Mouse (Mus musculus): ENCODE measurements around the gene 2010300C02Rik. TPM values are rescaled to one million over a fixed set of nuclear protein-coding genes. Genes with fewer than 3 reads are reported as not detected.

The 2010300C02Rik gene
- polyA plus RNA-seq, 1 experiment from 2014 or later, result 7.5 TPM

DNA sequence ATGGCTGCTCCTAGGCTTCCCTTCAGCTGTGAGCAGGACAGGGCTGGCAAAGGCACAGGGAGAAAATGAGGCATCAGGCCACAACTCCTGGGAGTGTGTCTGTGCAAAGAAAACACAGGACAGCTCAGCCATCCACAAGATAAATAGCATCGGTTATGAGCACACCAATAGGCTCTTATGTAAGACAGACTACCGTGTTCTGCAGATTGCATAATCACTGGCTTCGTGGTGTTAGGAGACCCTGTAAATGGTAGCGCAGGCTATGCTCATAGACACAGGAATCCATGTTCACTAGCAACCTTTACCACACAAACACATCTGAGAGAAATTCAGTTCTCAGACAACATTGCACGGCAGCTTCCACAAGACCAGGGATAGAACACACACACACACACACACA is 56.3 kb downstream of the 2010300C02Rik start:
- TF ChIP-seq EP300 (optimal IDR thresholded peaks at IDR 0.05), result no peak
- no peak overlapping the region for H3K4me2 ChIP-seq (replicated peaks; ENCODE audit: low read depth)
- H3K9ac ChIP-seq (ENCODE audit: low read length), result no peak overlapping the region
- no peak for ATAC-seq (ENCODE audit: low FRiP score, low TSS enrichment)
- H3K4me3 ChIP-seq (ENCODE audit: low read depth, low read length), result no peak overlapping the region
- H3K27ac ChIP-seq (replicated peaks), result no peak overlapping the region
- H3K27me3 ChIP-seq (ENCODE audit: control insufficient read depth, insufficient read depth, low read length), result no peaks in the 10 kb centered on the region
- DNase-seq (ENCODE audit: low spot score), result no peak
- no peaks in the 10 kb centered on the region for H3K36me3 ChIP-seq (ENCODE audit: control insufficient read depth, insufficient read depth, low read length)
- no peaks in the 10 kb centered on the region for H3K9me3 ChIP-seq (ENCODE audit: control insufficient read depth, low read length)
- no peaks in the 10 kb centered on the region for H3K4me1 ChIP-seq (replicated peaks; ENCODE audit: control insufficient read depth, insufficient read depth)
- WGBS, result 54% methylated on average over 5 of the region's 5 CpGs

GRCm38 (mm10) chr1:37656017-37656416 is 63.9 kb downstream of the 2010300C02Rik start:
- Histone ChIP-seq H3K27ac (replicated peaks) (no peak overlapping the region), H3K9ac (ENCODE audit: low read length) (no peak overlapping the region), H3K4me1 (replicated peaks; ENCODE audit: control insufficient read depth, insufficient read depth) (no peaks in the 10 kb centered on the region), H3K4me3 (ENCODE audit: low read depth, low read length) (no peak overlapping the region), H3K36me3 (ENCODE audit: control insufficient read depth, insufficient read depth, low read length) (no peaks in the 10 kb centered on the region), H3K27me3 (ENCODE audit: control insufficient read depth, insufficient read depth, low read length) (no peaks in the 10 kb centered on the region), H3K4me2 (replicated peaks; ENCODE audit: low read depth) (no peak overlapping the region), H3K9me3 (ENCODE audit: control insufficient read depth, low read length) (no peaks in the 10 kb centered on the region)
- DNase-seq (ENCODE audit: low spot score) (no peak), ATAC-seq (ENCODE audit: low FRiP score, low TSS enrichment) (peak; percentile 90)
- 88% methylated on average over 2 of the region's 2 CpGs for WGBS
- TF ChIP-seq CTCF (IDR thresholded peaks at IDR 0.05; ENCODE audit: low read depth) (no peak), EP300 (optimal IDR thresholded peaks at IDR 0.05) (no peak)

DNA sequence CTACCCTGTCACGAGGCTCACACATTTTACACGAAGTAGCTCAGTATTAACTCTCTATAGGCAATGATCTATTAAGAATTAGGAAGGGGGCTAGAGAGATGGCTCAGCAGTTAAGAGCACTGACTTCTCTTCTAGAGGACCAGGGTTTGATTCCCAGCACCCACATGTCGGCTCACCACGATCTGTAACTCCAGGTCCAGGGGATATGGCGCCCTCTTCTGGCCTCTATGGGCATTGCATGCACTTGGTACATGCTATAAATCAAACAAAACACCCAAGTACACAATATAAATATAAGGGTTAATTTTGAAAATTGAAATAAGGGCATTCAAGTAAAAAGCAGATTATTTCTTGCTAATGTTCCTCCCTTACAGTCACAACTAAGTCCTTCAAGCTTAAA is 65.9 kb downstream of the 2010300C02Rik start:
- Histone ChIP-seq H3K9me3 (ENCODE audit: control insufficient read depth, low read length) (no peaks in the 10 kb centered on the region), H3K4me3 (ENCODE audit: low read depth, low read length) (no peak overlapping the region), H3K27me3 (ENCODE audit: control insufficient read depth, insufficient read depth, low read length) (no peaks in the 10 kb centered on the region), H3K9ac (ENCODE audit: low read length) (no peak overlapping the region), H3K36me3 (ENCODE audit: control insufficient read depth, insufficient read depth, low read length) (no peaks in the 10 kb centered on the region), H3K4me1 (replicated peaks; ENCODE audit: control insufficient read depth, insufficient read depth) (no peaks in the 10 kb centered on the region), H3K27ac (replicated peaks) (no peak overlapping the region), H3K4me2 (replicated peaks; ENCODE audit: low read depth) (no peak overlapping the region)
- ATAC-seq (ENCODE audit: low FRiP score, low TSS enrichment) (no peak), DNase-seq (ENCODE audit: low spot score) (no peak)
- WGBS, result 77% methylated on average over 5 of the region's 5 CpGs
- no peak for TF ChIP-seq EP300 (optimal IDR thresholded peaks at IDR 0.05)
- peak; percentile 40 for TF ChIP-seq CTCF (IDR thresholded peaks at IDR 0.05; ENCODE audit: low read depth)

DNA sequence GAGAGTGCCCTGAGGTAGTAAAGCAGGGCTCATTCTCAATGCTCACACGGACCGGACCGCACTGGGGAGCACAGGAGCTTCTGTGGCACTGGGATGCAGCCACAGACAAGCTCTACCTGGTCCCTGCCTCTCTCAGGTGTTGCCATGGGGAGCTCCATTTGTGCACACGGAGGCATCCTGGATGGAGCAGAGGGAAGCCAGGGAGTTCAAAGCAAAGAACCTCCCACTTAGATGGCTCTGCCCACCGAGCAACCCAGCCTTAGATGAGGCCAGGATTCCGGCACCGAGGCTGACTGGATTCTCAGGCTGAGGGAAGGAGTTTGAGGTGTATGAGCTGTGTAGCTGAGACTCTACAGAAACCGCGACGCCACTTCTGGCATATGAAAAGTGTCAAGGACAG is 72.8 kb downstream of the 2010300C02Rik start:
- H3K4me1 ChIP-seq (replicated peaks; ENCODE audit: control insufficient read depth, insufficient read depth), result no peaks in the 10 kb centered on the region
- ATAC-seq (ENCODE audit: low FRiP score, low TSS enrichment) (no peak), DNase-seq (ENCODE audit: low spot score) (no peak)
- H3K36me3 ChIP-seq (ENCODE audit: control insufficient read depth, insufficient read depth, low read length), result no peaks in the 10 kb centered on the region
- TF ChIP-seq EP300 (optimal IDR thresholded peaks at IDR 0.05) (no peak), CTCF (IDR thresholded peaks at IDR 0.05; ENCODE audit: low read depth) (no peak)
- 88% methylated on average over 10 of the region's 10 CpGs for WGBS
- H3K27me3 ChIP-seq (ENCODE audit: control insufficient read depth, insufficient read depth, low read length), result no peaks in the 10 kb centered on the region
- no peaks in the 10 kb centered on the region for H3K9me3 ChIP-seq (ENCODE audit: control insufficient read depth, low read length)
- no peak overlapping the region for H3K9ac ChIP-seq (ENCODE audit: low read length)
- no peak overlapping the region for H3K4me3 ChIP-seq (ENCODE audit: low read depth, low read length)
- H3K4me2 ChIP-seq (replicated peaks; ENCODE audit: low read depth), result no peak overlapping the region
- no peak overlapping the region for H3K27ac ChIP-seq (replicated peaks)

DNA sequence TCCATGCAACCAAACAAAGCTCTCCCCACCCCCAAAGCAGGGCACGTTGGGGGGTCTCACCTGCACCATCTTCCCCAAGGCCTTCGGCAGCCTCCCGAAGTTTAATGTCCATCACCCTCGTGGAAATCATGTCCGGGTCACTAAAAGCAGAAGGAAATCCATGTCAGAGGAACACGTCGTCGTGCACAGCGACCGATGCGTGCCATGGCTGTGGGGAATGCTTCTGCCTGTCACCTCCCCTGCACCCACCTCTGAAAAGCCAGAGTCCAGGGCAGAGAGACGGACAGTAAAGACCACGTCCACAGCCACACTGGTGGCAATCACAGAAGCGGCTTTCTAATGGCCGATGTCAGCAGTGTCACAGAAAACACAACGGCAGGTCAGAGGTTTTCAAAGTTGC is 75.4 kb downstream of the 2010300C02Rik start:
- TF ChIP-seq CTCF (IDR thresholded peaks at IDR 0.05; ENCODE audit: low read depth) (no peak), EP300 (optimal IDR thresholded peaks at IDR 0.05) (no peak)

GRCm38 (mm10) chr1:37643794-37644365 is 76.0 kb downstream of the 2010300C02Rik start:
- H3K9ac ChIP-seq (ENCODE audit: low read length), result no peak overlapping the region
- no peak overlapping the region for H3K4me3 ChIP-seq (ENCODE audit: low read depth, low read length)
- no peak overlapping the region for H3K27ac ChIP-seq (replicated peaks)
- DNase-seq (ENCODE audit: low spot score) (no peak), ATAC-seq (ENCODE audit: low FRiP score, low TSS enrichment) (no peak)
- H3K9me3 ChIP-seq (ENCODE audit: control insufficient read depth, low read length), result no peaks in the 10 kb centered on the region
- WGBS, result 74% methylated on average over 5 of the region's 5 CpGs
- H3K4me2 ChIP-seq (replicated peaks; ENCODE audit: low read depth), result no peak overlapping the region
- H3K4me1 ChIP-seq (replicated peaks; ENCODE audit: control insufficient read depth, insufficient read depth), result no peaks in the 10 kb centered on the region
- no peaks in the 10 kb centered on the region for H3K27me3 ChIP-seq (ENCODE audit: control insufficient read depth, insufficient read depth, low read length)
- no peaks in the 10 kb centered on the region for H3K36me3 ChIP-seq (ENCODE audit: control insufficient read depth, insufficient read depth, low read length)
- no peak for TF ChIP-seq EP300 (optimal IDR thresholded peaks at IDR 0.05)
- TF ChIP-seq CTCF (IDR thresholded peaks at IDR 0.05; ENCODE audit: low read depth), result no peak

More for the DNA sequence above, 75.4 kb downstream of the 2010300C02Rik start:
- DNase-seq (ENCODE audit: low spot score) (no peak), ATAC-seq (ENCODE audit: low FRiP score, low TSS enrichment) (no peak)
- Histone ChIP-seq H3K4me2 (replicated peaks; ENCODE audit: low read depth) (no peak overlapping the region), H3K36me3 (ENCODE audit: control insufficient read depth, insufficient read depth, low read length) (no peaks in the 10 kb centered on the region), H3K4me3 (ENCODE audit: low read depth, low read length) (no peak overlapping the region), H3K9ac (ENCODE audit: low read length) (no peak overlapping the region), H3K4me1 (replicated peaks; ENCODE audit: control insufficient read depth, insufficient read depth) (no peaks in the 10 kb centered on the region), H3K27ac (replicated peaks) (no peak overlapping the region), H3K9me3 (ENCODE audit: control insufficient read depth, low read length) (no peaks in the 10 kb centered on the region), H3K27me3 (ENCODE audit: control insufficient read depth, insufficient read depth, low read length) (no peaks in the 10 kb centered on the region)
- WGBS, result 89% methylated on average over 16 of the region's 16 CpGs

Data from stomach, postnatal 0 days (tissue).